Mouse (Mus musculus) liver, embryonic 15.5 days (tissue): ENCODE measurements around the gene Socs4. TPM values are rescaled to one million over a fixed set of nuclear protein-coding genes. Genes with fewer than 3 reads are reported as not detected.
"Not testable (repeated sequence)": the region's sequence is repeated elsewhere in the genome, so short reads cannot be mapped to it uniquely, and the experiment has no call there.

ENCODE experiments used
- ATAC-seq: fragments of 200-750 bp; cut with Nextera tagmentation; 2 replicates; pipeline ENCODE4 v1.8.0; 2017; ENCODE audit warnings: moderate number of reproducible peaks, mild to moderate bottlenecking, moderate library complexity; ENCODE audit not compliant: insufficient read depth
- H3K27ac ChIP-seq: fragments of 300-500 bp; sonication (generic); replicated peaks from 2 replicates; pipeline ENCODE4 v1.5.1; 2015; ENCODE audit warnings: mild to moderate bottlenecking, inconsistent platforms
- H3K27me3 ChIP-seq: fragments of 300-500 bp; sonication (generic); 2 replicates; pipeline ENCODE4 v1.6.1; 2015; ENCODE audit warnings: mild to moderate bottlenecking, inconsistent platforms
- H3K36me3 ChIP-seq: fragments of 300-500 bp; sonication (generic); replicated peaks from 2 replicates; pipeline ENCODE4 v1.6.1; 2015; ENCODE audit warnings: moderate library complexity, mild to moderate bottlenecking, inconsistent platforms
- H3K4me1 ChIP-seq: fragments of 300-500 bp; sonication (generic); replicated peaks from 2 replicates; pipeline ENCODE4 v1.6.1; 2015; ENCODE audit warnings: inconsistent platforms
- H3K4me2 ChIP-seq: fragments of 300-500 bp; sonication (generic); 2 replicates; pipeline ENCODE4 v1.6.1; 2015; ENCODE audit warnings: moderate library complexity, mild to moderate bottlenecking, inconsistent platforms
- H3K4me3 ChIP-seq: fragments of 300-500 bp; sonication (generic); replicated peaks from 2 replicates; pipeline ENCODE4 v1.5.1; 2015; ENCODE audit warnings: mild to moderate bottlenecking, inconsistent platforms
- H3K9ac ChIP-seq: fragments of 300-500 bp; sonication (generic); 2 replicates; pipeline ENCODE4 v1.6.1; 2015; ENCODE audit warnings: moderate library complexity, mild to moderate bottlenecking, inconsistent platforms
- H3K9me3 ChIP-seq: fragments of 300-500 bp; sonication (generic); replicated peaks from 2 replicates; pipeline ENCODE4 v1.6.1; 2016; ENCODE audit warnings: inconsistent platforms
- WGBS: fragments of 180-500 bp; shearing (Covaris S2); methylation state at CpG from one replicate; pipeline ENCODE4 v1.1.7; 2015; ENCODE audit warnings: mixed read lengths; ENCODE audit not compliant: insufficient replicate concordance; 5-methylcytosine and 5-hydroxymethylcytosine counted together
- polyA plus RNA-seq: library from polyadenylated mRNA; unstranded; fragments of >200 nt; fragmentation: Nextera tagmentation; extraction: Ambion mirVana; gene quantifications from 2 replicates; pipeline ENCODE4 v1.2.1, GENCODE M21; 2015

Gene Socs4
- polyA plus RNA-seq, 1 experiment from 2014 or later: 2.0 TPM

DNA sequence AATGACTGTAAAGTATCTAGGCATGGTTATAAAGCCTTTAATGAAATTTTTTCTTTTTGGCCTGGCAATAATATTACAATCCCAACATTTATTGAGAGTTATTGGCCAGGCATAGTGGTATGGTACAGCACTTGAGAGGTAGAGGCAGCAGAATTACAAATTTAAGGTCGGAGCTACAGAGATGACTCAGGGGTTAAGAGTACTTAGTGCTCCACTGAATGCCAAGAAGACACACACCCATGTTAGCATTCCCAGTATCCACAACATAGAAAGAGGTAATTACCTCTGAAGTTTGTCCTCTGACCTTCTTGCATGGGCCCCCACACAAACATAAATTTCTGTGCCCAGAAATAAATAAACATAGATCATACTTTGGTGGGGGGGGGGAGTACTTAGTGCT, 32.3 kb downstream of the Socs4 start:
- Histone ChIP-seq H3K36me3 (peaks cover 62% of the 10 kb centered on the region), H3K27me3 (no peaks in the 10 kb centered on the region), H3K4me3 (no peak overlapping the region), H3K4me1 (peaks cover 32% of the 10 kb centered on the region), H3K9me3 (no peaks in the 10 kb centered on the region), H3K27ac (no peak overlapping the region), H3K4me2 (no peak overlapping the region), H3K9ac (no peak overlapping the region)
- ATAC-seq: no peak
- WGBS: 84% methylated on average over 1 of the region's 1 CpGs

DNA sequence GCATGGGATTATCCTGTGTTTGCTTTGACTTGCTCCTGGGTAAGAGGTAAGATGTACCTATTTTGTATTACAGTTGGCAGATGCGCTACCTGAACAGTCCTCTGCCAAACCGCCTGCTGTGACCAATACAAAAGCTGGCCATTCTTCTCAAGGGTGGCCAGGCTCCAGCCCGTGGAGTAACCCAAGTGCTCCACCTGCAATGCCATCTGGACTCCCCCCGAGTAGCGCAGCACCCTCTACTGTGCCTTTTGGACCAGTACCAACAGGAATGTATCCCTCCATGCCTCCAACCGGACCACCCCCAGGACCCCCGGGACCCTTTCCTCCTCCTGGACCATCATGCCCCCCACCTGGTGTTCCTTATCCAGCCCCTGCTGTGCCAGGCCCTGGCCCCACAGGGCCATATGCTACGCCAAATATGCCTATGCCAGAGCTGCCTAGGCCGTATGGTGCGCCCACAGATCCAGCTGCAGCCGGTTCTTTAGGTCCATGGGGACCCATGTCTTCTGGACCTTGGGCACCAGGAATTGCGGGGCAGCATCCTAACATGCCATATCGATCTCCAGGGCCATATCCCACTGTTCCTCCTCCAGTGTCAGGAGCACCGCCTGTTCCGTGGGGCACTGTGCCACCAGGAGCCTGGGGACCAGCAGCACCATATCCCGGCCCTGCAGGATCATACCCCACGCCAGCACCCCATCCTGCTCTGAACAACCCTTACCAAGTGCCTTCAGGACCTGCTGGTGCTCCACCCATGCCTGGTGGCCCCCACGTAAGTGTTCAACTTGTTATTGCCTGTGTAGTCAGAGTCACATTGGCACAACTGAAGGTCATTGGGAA, 33.8 kb downstream of the Socs4 start:
- Histone ChIP-seq H3K36me3 (peaks cover 68% of the 10 kb centered on the region), H3K27ac (no peak overlapping the region), H3K9ac (no peak overlapping the region), H3K4me2 (no peak overlapping the region), H3K27me3 (no peaks in the 10 kb centered on the region), H3K9me3 (no peaks in the 10 kb centered on the region), H3K4me3 (no peak overlapping the region), H3K4me1 (peaks cover 19% of the 10 kb centered on the region)
- peak; percentile 32; the same call in 1 of the 2 replicates for ATAC-seq
- 87% methylated on average over 18 of the region's 18 CpGs for WGBS

- whole genome bisulfite sequencing: 76% methylated on average over 5 of the region's 5 CpGs
- Histone ChIP-seq H3K27ac (peak overlapping the region; percentile 68), H3K4me2 (no peak overlapping the region), H3K27me3 (no peaks in the 10 kb centered on the region), H3K9ac (no peak overlapping the region), H3K36me3 (peaks cover 59% of the 10 kb centered on the region), H3K4me3 (no peak overlapping the region), H3K4me1 (peaks cover 33% of the 10 kb centered on the region), H3K9me3 (no peaks in the 10 kb centered on the region)
- ATAC-seq: no peak
Measured at GRCm38 (mm10) chr14:47319362-47319761, 42.6 kb downstream of the Socs4 start.

DNA sequence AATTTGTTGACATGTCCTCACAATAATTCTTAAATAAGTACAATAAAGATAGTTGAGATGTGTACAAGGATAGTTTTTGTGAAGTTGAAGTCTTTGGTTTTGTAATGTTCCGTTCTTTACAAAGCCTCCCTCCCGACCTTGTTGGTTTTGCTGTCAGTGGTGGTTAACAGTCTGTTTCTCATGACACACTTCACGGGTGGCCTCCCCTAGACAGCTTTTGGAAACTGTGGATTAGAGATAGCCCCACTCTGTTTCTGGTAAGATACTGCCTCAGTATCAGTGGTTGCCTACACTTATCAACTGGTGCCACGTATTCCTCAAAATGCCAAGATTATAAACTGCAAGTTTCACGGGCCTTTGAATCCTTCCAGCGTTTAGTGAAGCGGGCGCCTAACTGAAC, 44.9 kb downstream of the Socs4 start:
- peak overlapping the region; percentile 83 for H3K27ac ChIP-seq
- peak; percentile 99 for ATAC-seq
- WGBS: 21% methylated on average over 7 of the region's 8 CpGs

GRCm38 (mm10) chr14:47325965-47326761, 49.4 kb downstream of the Socs4 start:
- Histone ChIP-seq H3K4me1 (peaks cover 10% of the 10 kb centered on the region), H3K9ac (no peak overlapping the region), H3K9me3 (no peaks in the 10 kb centered on the region), H3K4me3 (no peak overlapping the region), H3K27ac (no peak overlapping the region), H3K27me3 (no peaks in the 10 kb centered on the region), H3K4me2 (no peak overlapping the region), H3K36me3 (peaks cover 14% of the 10 kb centered on the region)
- ATAC-seq: no peak
- WGBS: 74% methylated on average over 9 of the region's 9 CpGs

More for the DNA sequence above, 44.9 kb downstream of the Socs4 start:
- H3K9me3 ChIP-seq, H3K9ac ChIP-seq, H3K27me3 ChIP-seq: not testable (repeated sequence)
- Histone ChIP-seq H3K4me1 (peaks cover 33% of the 10 kb centered on the region), H3K4me2 (peak overlapping the region; percentile 58), H3K36me3 (peaks cover 45% of the 10 kb centered on the region), H3K4me3 (0 out of 2 replicates have a peak overlapping the region, but pooled peaks have one; percentile 24)

DNA sequence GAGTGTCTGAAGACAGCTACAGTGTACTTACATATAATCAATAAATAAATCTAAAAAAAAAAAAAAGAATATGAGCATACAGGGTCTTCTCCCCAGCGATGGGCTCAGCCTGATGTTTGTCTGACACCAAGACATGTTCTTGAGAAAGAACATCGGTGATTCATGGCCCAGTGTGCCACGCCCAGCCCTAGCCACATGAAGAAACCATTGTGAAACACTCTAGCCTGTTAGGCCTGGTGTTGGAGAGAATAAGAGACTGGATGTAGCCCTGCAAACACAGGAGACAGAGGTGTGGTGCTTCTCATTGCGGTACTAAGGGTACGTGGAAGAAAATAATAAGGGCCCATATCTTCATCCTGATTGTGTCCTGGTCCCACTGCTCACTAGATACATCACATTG, 50.6 kb downstream of the Socs4 start:
- H3K4me2 ChIP-seq: no peak overlapping the region
- H3K9ac ChIP-seq: no peak overlapping the region
- WGBS: 70% methylated on average over 5 of the region's 5 CpGs
- no peak overlapping the region for H3K4me3 ChIP-seq
- no peaks in the 10 kb centered on the region for H3K9me3 ChIP-seq
- H3K27ac ChIP-seq: no peak overlapping the region
- peaks cover 6% of the 10 kb centered on the region for H3K4me1 ChIP-seq
- no peaks in the 10 kb centered on the region for H3K27me3 ChIP-seq
- no peak for ATAC-seq
- peaks cover 14% of the 10 kb centered on the region for H3K36me3 ChIP-seq

DNA sequence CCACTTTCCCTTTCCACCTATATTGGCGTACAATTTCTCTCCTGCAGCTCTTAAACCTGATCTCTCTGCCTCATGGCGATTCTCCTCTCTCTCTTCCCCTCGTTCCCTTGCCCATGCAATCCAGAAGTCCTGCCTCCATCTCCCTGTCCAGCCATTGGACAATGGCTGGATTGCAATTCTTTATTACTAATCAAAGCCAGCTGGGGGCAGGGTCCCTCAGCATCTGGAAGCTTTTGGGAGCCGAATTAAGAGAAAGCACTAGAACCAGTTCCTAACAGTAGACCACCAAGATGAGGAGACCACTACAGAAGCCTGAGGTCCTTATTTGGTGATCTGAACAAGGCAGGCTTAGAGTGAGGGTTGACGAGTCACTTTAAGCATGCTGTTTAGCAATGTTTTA, 55.2 kb downstream of the Socs4 start:
- WGBS: 64% methylated on average over 5 of the region's 5 CpGs

GRCm38 (mm10) chr14:47334819-47335218, 58.1 kb downstream of the Socs4 start:
- Histone ChIP-seq H3K27ac (no peak overlapping the region), H3K4me2 (no peak overlapping the region), H3K4me1 (no peaks in the 10 kb centered on the region), H3K9ac (no peak overlapping the region), H3K4me3 (no peak overlapping the region), H3K36me3 (no peaks in the 10 kb centered on the region), H3K27me3 (0 out of 2 replicates have a peak, but pooled peaks cover 3% of the 10 kb centered on the region), H3K9me3 (no peaks in the 10 kb centered on the region)
- WGBS: 77% methylated on average over 4 of the region's 4 CpGs
- no peak for ATAC-seq

More for the DNA sequence above, 55.2 kb downstream of the Socs4 start:
- 0 out of 2 replicates have a peak, but pooled peaks cover 3% of the 10 kb centered on the region for H3K27me3 ChIP-seq
- no peak overlapping the region for H3K4me3 ChIP-seq
- no peak for ATAC-seq
- H3K9ac ChIP-seq: no peak overlapping the region
- no peaks in the 10 kb centered on the region for H3K9me3 ChIP-seq
- H3K27ac ChIP-seq: no peak overlapping the region
- H3K4me1 ChIP-seq: no peaks in the 10 kb centered on the region
- H3K4me2 ChIP-seq: no peak overlapping the region
- no peaks in the 10 kb centered on the region for H3K36me3 ChIP-seq

- H3K4me2 ChIP-seq: no peak overlapping the region
- no peaks in the 10 kb centered on the region for H3K4me1 ChIP-seq
- H3K36me3 ChIP-seq: no peaks in the 10 kb centered on the region
- no peak overlapping the region for H3K4me3 ChIP-seq
- H3K9ac ChIP-seq: no peak overlapping the region
- 0 out of 2 replicates have a peak, but pooled peaks cover 3% of the 10 kb centered on the region for H3K27me3 ChIP-seq
- WGBS: 70% methylated on average over 3 of the region's 3 CpGs
- no peaks in the 10 kb centered on the region for H3K9me3 ChIP-seq
- no peak overlapping the region for H3K27ac ChIP-seq
- ATAC-seq: no peak
Measured at GRCm38 (mm10) chr14:47335300-47335699, 58.6 kb downstream of the Socs4 start.

GRCm38 (mm10) chr14:47340231-47340925, 63.6 kb downstream of the Socs4 start:
- Histone ChIP-seq H3K9me3 (no peaks in the 10 kb centered on the region), H3K36me3 (no peaks in the 10 kb centered on the region), H3K27ac (no peak overlapping the region), H3K4me2 (no peak overlapping the region), H3K4me3 (no peak overlapping the region), H3K4me1 (no peaks in the 10 kb centered on the region), H3K9ac (no peak overlapping the region), H3K27me3 (no peaks in the 10 kb centered on the region)
- WGBS: 66% methylated on average over 10 of the region's 10 CpGs
- no peak for ATAC-seq
